Mouse (Mus musculus): ENCODE measurements around the gene Ric8a.

Ric8a gene

DNA sequence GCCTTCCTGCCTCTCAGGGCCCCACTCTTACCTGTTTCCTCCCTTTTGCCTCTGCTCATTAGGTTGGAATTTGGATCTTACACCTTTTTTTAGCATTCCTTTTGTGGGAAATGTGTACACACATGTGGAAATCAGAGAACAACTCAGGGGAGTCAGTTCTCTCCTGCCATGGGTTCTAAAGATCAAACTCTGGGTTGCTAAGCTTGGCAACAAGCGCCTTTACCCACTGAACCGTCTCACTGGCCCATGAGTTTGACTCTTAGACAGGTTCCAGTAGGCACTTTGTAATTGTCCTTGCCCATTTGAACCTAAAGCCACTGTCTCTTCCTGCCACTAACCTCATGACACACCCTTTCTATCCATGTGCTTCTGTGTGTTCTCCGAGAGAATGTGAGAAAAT, 37.9 kb downstream of the Ric8a start:
- no peak for DNase-seq

DNA sequence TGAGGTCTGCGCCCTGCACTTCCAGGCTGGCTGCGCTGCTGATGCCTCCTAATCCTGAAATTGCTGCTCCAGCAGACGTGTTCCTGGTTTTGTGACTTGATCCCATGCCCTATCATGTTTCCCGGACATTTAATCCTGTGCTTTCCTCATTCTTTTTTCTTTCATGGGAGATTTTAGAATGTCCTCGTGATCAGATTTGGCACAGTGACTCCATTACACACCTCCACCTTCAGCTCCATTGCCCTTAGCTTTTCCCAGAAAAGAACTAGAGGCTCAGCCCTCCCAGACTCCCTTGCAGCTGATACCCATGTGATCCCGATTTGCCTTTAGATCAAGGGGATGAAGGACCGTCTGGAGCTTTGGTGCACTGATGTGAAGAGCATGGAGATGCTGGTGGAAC, 41.1 kb downstream of the Ric8a start:
- DNase-seq, result no peak

- DNase-seq, result no peak
These were observed 42.4 kb downstream of the Ric8a start for GRCm38 (mm10) chr7:140899121-140899520.

- no peak for DNase-seq
These were observed 43.5 kb downstream of the Ric8a start, which contains the start of gene Cox8b for GRCm38 (mm10) chr7:140900220-140900619. TSS of gene Cox8b (minus strand) at chr7:140900446.

- DNase-seq, result peak; percentile 27 to 32
These were observed 45.5 kb downstream of the Ric8a start for GRCm38 (mm10) chr7:140902036-140902875.

DNA sequence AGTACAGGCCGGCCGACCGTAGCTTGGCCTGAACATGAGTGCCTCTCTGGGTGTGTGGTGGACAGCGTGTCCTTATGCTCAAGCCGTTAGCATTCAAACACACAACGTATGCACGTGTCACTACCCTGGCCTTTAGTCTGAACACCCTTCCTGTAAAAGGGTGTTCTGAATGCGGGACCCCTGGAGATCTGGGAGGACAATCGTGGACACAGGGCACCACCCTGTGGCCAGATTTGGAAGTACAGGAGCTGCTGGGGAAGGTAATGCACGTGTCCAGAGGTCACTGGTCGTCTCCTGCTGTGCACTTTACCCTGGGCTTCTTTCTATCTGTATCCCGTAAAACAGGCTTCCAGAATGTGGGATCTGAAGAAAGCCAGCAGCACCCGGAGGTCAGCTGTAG, 46.5 kb downstream of the Ric8a start:
- DNase-seq, result peak; percentile 64 to 74

- no peak for DNase-seq
These were observed 48.9 kb downstream of the Ric8a start for GRCm38 (mm10) chr7:140905642-140906081.

GRCm38 (mm10) chr7:140907131-140907530, 50.4 kb downstream of the Ric8a start:
- no peak for DNase-seq

DNA sequence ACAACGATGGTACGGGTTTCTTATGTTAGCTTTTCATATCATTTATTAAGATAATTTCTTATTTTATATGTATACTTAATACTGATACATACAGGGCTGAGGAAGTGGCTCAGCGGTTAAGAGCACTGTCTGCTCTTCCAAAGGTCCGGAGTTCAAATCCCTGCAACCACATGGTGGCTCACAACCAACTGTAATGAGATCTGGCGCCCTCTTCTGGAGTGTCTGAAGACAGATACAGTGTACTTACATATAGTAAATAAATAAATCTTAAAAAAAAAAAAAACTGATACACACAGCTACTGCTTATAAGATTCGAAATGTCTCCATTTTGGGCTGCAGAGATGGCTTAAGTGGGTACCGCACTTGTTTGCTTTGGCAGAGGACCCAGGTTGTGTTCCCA, 50.9 kb downstream of the Ric8a start:
- DNase-seq, result no peak

- DNase-seq, result peak in 1 of 2 experiments; percentile 12
These were observed 51.4 kb downstream of the Ric8a start for GRCm38 (mm10) chr7:140908181-140908580.

DNA sequence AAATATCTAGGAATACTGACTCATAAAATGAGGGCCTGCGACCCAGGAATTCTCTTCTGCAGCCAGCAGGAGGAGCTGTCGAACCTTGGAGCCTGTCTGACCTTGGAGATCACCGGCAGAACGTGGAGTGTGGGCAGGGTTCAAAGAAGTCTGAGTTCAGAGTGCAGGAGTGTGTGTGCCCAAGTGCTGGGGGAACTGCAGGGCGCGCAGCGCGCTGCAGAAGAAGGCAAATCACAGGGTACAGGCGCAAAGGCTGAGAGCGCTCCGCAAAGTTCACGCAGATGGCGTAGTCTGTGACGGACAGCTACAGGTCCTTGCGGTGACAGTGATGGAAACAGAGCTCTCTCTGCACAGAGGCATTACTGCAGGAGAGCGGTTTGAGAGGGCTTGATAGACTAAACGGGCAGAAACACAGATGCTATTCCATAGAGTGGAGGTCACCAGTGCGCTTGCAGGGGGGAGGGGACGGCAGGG, 51.9 kb downstream of the Ric8a start:
- DNase-seq, result peak; percentile 78 to 83

DNA sequence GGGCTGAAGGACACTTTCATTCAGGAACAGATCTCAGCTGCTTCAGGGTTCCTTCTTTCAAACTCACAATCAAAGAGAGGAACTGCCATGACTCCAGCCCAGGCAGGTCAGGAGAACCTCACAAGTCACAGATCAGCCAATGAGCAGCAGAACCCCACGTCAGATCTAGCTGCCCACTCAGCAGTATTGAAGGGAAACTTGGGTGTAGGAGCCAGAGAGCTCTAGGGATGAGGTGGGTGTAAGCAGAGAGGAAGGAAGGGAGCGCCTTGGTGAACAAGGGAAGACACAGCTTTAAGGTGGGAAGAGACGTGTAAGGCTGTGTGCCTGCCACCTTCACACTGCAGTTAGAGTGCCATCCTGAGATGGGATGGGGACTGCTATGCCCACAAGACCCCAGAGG, 55.5 kb downstream of the Ric8a start:
- DNase-seq, result no peak

GRCm38 (mm10) chr7:140912846-140913482, 56.2 kb downstream of the Ric8a start:
- DNase-seq, result no peak

Measured in lung, adult 18-20 months (tissue).